7 mouse cellular contexts compared by ENCODE assay signal in genomic region chr11:98945605-98945977, GRCm38 (mm10). TPM values are rescaled to one million over a fixed set of nuclear protein-coding genes. Genes with fewer than 3 reads are reported as not detected.
A peak's percentile ranks its signal among the peaks of the same experiment; 100 is the strongest.
DNase-seq lines count a peak whose midpoint lies in the region; ATAC-seq and TF ChIP-seq lines count a peak whose summit lies in the region.

No protein-coding gene starts in this region.

- no peak for TF ChIP-seq CTCF in small intestine, adult 2 months (IDR thresholded peaks at IDR 0.05; ENCODE audit: extremely low read depth, insufficient read length, insufficient replicate concordance, low read depth, low read length)

- no peak for ATAC-seq in midbrain, embryonic 16.5 days
- ATAC-seq in embryonic facial prominence, embryonic 13.5 days (ENCODE audit: insufficient number of reproducible peaks, insufficient read depth, low FRiP score, low TSS enrichment, low read depth) = no peak
- no peak for ATAC-seq in kidney, embryonic 16.5 days (ENCODE audit: low FRiP score, low TSS enrichment)
- no peak for ATAC-seq in midbrain, embryonic 14.5 days (ENCODE audit: low FRiP score, low TSS enrichment)

- no peak overlapping the region for H3K4me2 ChIP-seq in midbrain, embryonic 16.5 days (ENCODE audit: low read length)
- peak overlapping the region; percentile 91 for H3K4me2 ChIP-seq in embryonic facial prominence, embryonic 13.5 days
- H3K4me2 ChIP-seq in kidney, embryonic 16.5 days (replicated peaks; ENCODE audit: low read depth, low read length) = no peak overlapping the region
- no peak overlapping the region for H3K4me2 ChIP-seq in midbrain, embryonic 14.5 days (ENCODE audit: low read length)

- H3K4me1 ChIP-seq in midbrain, embryonic 10.5 days = peaks cover 76% of the 10 kb centered on the region
- H3K4me1 ChIP-seq in midbrain, embryonic 16.5 days (ENCODE audit: control insufficient read depth, insufficient read depth, low read length) = peaks cover 29% of the 10 kb centered on the region
- peaks cover 96% of the 10 kb centered on the region for H3K4me1 ChIP-seq in embryonic facial prominence, embryonic 13.5 days
- peaks cover 77% of the 10 kb centered on the region for H3K4me1 ChIP-seq in kidney, embryonic 16.5 days (ENCODE audit: insufficient read depth, low read length)
- H3K4me1 ChIP-seq in small intestine, adult 2 months (ENCODE audit: control insufficient read depth, insufficient read depth, insufficient read length, low read length) = peaks cover 67% of the 10 kb centered on the region
- peaks cover 17% of the 10 kb centered on the region for H3K4me1 ChIP-seq in midbrain, embryonic 14.5 days (ENCODE audit: control insufficient read depth, insufficient read depth, low read length)

- H3K4me3 ChIP-seq in midbrain, embryonic 10.5 days = peak overlapping the region; percentile 19; the same call in 1 of the 2 replicates
- H3K4me3 ChIP-seq in midbrain, embryonic 16.5 days (ENCODE audit: low read depth, low read length) = no peak overlapping the region
- no peak overlapping the region for H3K4me3 ChIP-seq in embryonic facial prominence, embryonic 13.5 days
- H3K4me3 ChIP-seq in kidney, embryonic 16.5 days (ENCODE audit: low read length) = no peak overlapping the region
- no peak overlapping the region for H3K4me3 ChIP-seq in small intestine, adult 2 months (ENCODE audit: low read depth, low read length)
- H3K4me3 ChIP-seq in midbrain, embryonic 14.5 days (replicated peaks; ENCODE audit: low read depth, low read length) = no peak overlapping the region

- WGBS in midbrain, embryonic 10.5 days = 43% methylated on average over 3 of the region's 3 CpGs
- 59% methylated on average over 3 of the region's 3 CpGs for WGBS in midbrain, embryonic 16.5 days
- WGBS in embryonic facial prominence, embryonic 13.5 days = 44% methylated on average over 3 of the region's 3 CpGs
- 68% methylated on average over 3 of the region's 3 CpGs for WGBS in kidney, embryonic 16.5 days
- WGBS in small intestine, adult 2 months = 35% methylated on average over 3 of the region's 3 CpGs
- 58% methylated on average over 3 of the region's 3 CpGs for WGBS in midbrain, embryonic 14.5 days

- no peak for DNase-seq in midbrain, embryonic 10.5 days (ENCODE audit: low spot score)
- DNase-seq in urinary bladder, adult 18-20 months (ENCODE audit: low spot score in 2 of 2) = no peak
- no peak for DNase-seq in midbrain, embryonic 14.5 days

- no peak for TF ChIP-seq POLR2A in small intestine, adult 2 months (IDR thresholded peaks at IDR 0.05; ENCODE audit: low read depth, low read length)

- H3K36me3 ChIP-seq in midbrain, embryonic 10.5 days = peaks cover 5% of the 10 kb centered on the region; the same call in 1 of the 2 replicates
- peaks cover 5% of the 10 kb centered on the region; the same call in 1 of the 2 replicates for H3K36me3 ChIP-seq in midbrain, embryonic 16.5 days (ENCODE audit: control insufficient read depth, insufficient read depth, low read length)
- peaks cover 21% of the 10 kb centered on the region for H3K36me3 ChIP-seq in embryonic facial prominence, embryonic 13.5 days
- H3K36me3 ChIP-seq in kidney, embryonic 16.5 days (ENCODE audit: insufficient read depth, low read length) = peaks cover 6% of the 10 kb centered on the region; the same call in 1 of the 2 replicates
- peaks cover 5% of the 10 kb centered on the region for H3K36me3 ChIP-seq in small intestine, adult 2 months (ENCODE audit: control insufficient read depth, insufficient read depth, low read length)
- no peaks in the 10 kb centered on the region for H3K36me3 ChIP-seq in midbrain, embryonic 14.5 days (ENCODE audit: control insufficient read depth, insufficient read depth, low read length)

- no peak overlapping the region for H3K9ac ChIP-seq in midbrain, embryonic 16.5 days (ENCODE audit: low read depth, low read length)
- peak overlapping the region; percentile 27 for H3K9ac ChIP-seq in embryonic facial prominence, embryonic 13.5 days
- 0 out of 2 replicates have a peak overlapping the region, but pooled peaks have one; percentile 4 for H3K9ac ChIP-seq in kidney, embryonic 16.5 days (replicated peaks; ENCODE audit: low read length)
- H3K9ac ChIP-seq in midbrain, embryonic 14.5 days (replicated peaks; ENCODE audit: low read length) = no peak overlapping the region

- H3K9me3 ChIP-seq in midbrain, embryonic 10.5 days (replicated peaks) = no peaks in the 10 kb centered on the region
- H3K9me3 ChIP-seq in midbrain, embryonic 16.5 days (replicated peaks; ENCODE audit: control insufficient read depth, low read length, poor library complexity, severe bottlenecking) = no peaks in the 10 kb centered on the region
- no peaks in the 10 kb centered on the region for H3K9me3 ChIP-seq in embryonic facial prominence, embryonic 13.5 days
- H3K9me3 ChIP-seq in kidney, embryonic 16.5 days (ENCODE audit: low read length) = no peaks in the 10 kb centered on the region
- H3K9me3 ChIP-seq in midbrain, embryonic 14.5 days (ENCODE audit: control insufficient read depth, low read length) = no peaks in the 10 kb centered on the region

- peak overlapping the region; percentile 94 for H3K27ac ChIP-seq in midbrain, embryonic 10.5 days (replicated peaks)
- no peak overlapping the region for H3K27ac ChIP-seq in midbrain, embryonic 16.5 days (ENCODE audit: low read length)
- peak overlapping the region; percentile 100 for H3K27ac ChIP-seq in embryonic facial prominence, embryonic 13.5 days
- 0 out of 2 replicates have a peak overlapping the region, but pooled peaks have one; percentile 23 for H3K27ac ChIP-seq in kidney, embryonic 16.5 days (ENCODE audit: low read length)
- H3K27ac ChIP-seq in small intestine, adult 2 months (ENCODE audit: insufficient read depth, low read depth, low read length) = peak overlapping the region; percentile 52
- H3K27ac ChIP-seq in midbrain, embryonic 14.5 days (replicated peaks; ENCODE audit: low read depth, low read length) = no peak overlapping the region

- H3K27me3 ChIP-seq in midbrain, embryonic 10.5 days (ENCODE audit: low read depth, poor library complexity, severe bottlenecking) = no peaks in the 10 kb centered on the region
- H3K27me3 ChIP-seq in midbrain, embryonic 16.5 days (ENCODE audit: control insufficient read depth, insufficient read depth, low read depth, low read length) = no peaks in the 10 kb centered on the region
- H3K27me3 ChIP-seq in embryonic facial prominence, embryonic 13.5 days = no peaks in the 10 kb centered on the region
- H3K27me3 ChIP-seq in kidney, embryonic 16.5 days (ENCODE audit: insufficient read depth, low read length) = no peaks in the 10 kb centered on the region
- H3K27me3 ChIP-seq in small intestine, adult 2 months (ENCODE audit: control insufficient read depth, insufficient read depth, low read length) = no peaks in the 10 kb centered on the region
- no peaks in the 10 kb centered on the region for H3K27me3 ChIP-seq in midbrain, embryonic 14.5 days (ENCODE audit: control insufficient read depth, insufficient read depth, low read length)

RNA-seq across cellular contexts. Expression of gene Rara, which starts 18.0 kb away (rescaled TPM):
- polyA plus RNA-seq in midbrain, embryonic 10.5 days (2016; fragmentation: Nextera tagmentation; extraction: Ambion mirVana) = 15.5 and 16.1 TPM in 2 replicates
- 9.5 and 9.6 TPM in 2 replicates for polyA plus RNA-seq in midbrain, embryonic 16.5 days (2015; fragmentation: Nextera tagmentation; extraction: Ambion mirVana)
- polyA plus RNA-seq in embryonic facial prominence, embryonic 13.5 days (2015; fragmentation: Nextera tagmentation; extraction: Ambion mirVana) = 39.4 and 44.7 TPM in 2 replicates
- 31.4 and 32.5 TPM in 2 replicates for polyA plus RNA-seq in kidney, embryonic 16.5 days (2015; fragmentation: Nextera tagmentation; extraction: Ambion mirVana)
- 25.3 and 56.3 TPM in 2 replicates for polyA plus RNA-seq in small intestine, adult 2 months (2012; rRNA removed)
- 8.8 and 11.0 TPM in 2 replicates for polyA plus RNA-seq in midbrain, embryonic 14.5 days (2014; fragmentation: Nextera tagmentation; extraction: Ambion mirVana)

RNA-seq across cellular contexts. Expression of gene Gjd3, which starts 37.2 kb away (rescaled TPM):
- polyA plus RNA-seq in midbrain, embryonic 10.5 days (2016; fragmentation: Nextera tagmentation; extraction: Ambion mirVana) = 0.16 TPM in 1 of 2 replicates, not detected in the other
- 1.0 and 1.9 TPM in 2 replicates for polyA plus RNA-seq in midbrain, embryonic 16.5 days (2015; fragmentation: Nextera tagmentation; extraction: Ambion mirVana)
- polyA plus RNA-seq in embryonic facial prominence, embryonic 13.5 days (2015; fragmentation: Nextera tagmentation; extraction: Ambion mirVana) = 0.34 and 0.44 TPM in 2 replicates
- 0.59 TPM in 1 of 2 replicates, not detected in the other for polyA plus RNA-seq in kidney, embryonic 16.5 days (2015; fragmentation: Nextera tagmentation; extraction: Ambion mirVana)
- 3.6 and 5.8 TPM in 2 replicates for polyA plus RNA-seq in small intestine, adult 2 months (2012; rRNA removed)
- polyA plus RNA-seq in midbrain, embryonic 14.5 days (2014; fragmentation: Nextera tagmentation; extraction: Ambion mirVana) = 0.70 and 2.0 TPM in 2 replicates

RNA-seq across cellular contexts. Expression of gene Cdc6, which starts 38.0 kb away (rescaled TPM):
- polyA plus RNA-seq in midbrain, embryonic 10.5 days (2016; fragmentation: Nextera tagmentation; extraction: Ambion mirVana) = 53.3 and 67.8 TPM in 2 replicates
- polyA plus RNA-seq in midbrain, embryonic 16.5 days (2015; fragmentation: Nextera tagmentation; extraction: Ambion mirVana) = 2.4 TPM in 2 replicates
- polyA plus RNA-seq in embryonic facial prominence, embryonic 13.5 days (2015; fragmentation: Nextera tagmentation; extraction: Ambion mirVana) = 26.9 and 31.5 TPM in 2 replicates
- 36.2 and 38.6 TPM in 2 replicates for polyA plus RNA-seq in kidney, embryonic 16.5 days (2015; fragmentation: Nextera tagmentation; extraction: Ambion mirVana)
- 0.37 and 0.65 TPM in 2 replicates for polyA plus RNA-seq in small intestine, adult 2 months (2012; rRNA removed)
- polyA plus RNA-seq in midbrain, embryonic 14.5 days (2014; fragmentation: Nextera tagmentation; extraction: Ambion mirVana) = 2.5 and 5.6 TPM in 2 replicates

Comparison
In these comparisons a context has a peak if more than half of its experiments do, and no peak if none do; other contexts are left out.
1. H3K27ac ChIP-seq: peak in midbrain, embryonic 10.5 days (single experiment), embryonic facial prominence, embryonic 13.5 days (single experiment), kidney, embryonic 16.5 days (single experiment) and small intestine, adult 2 months (single experiment); none in midbrain, embryonic 16.5 days (single experiment) and midbrain, embryonic 14.5 days (single experiment).
2. H3K9ac ChIP-seq: peak in embryonic facial prominence, embryonic 13.5 days (single experiment) and kidney, embryonic 16.5 days (single experiment); none in midbrain, embryonic 16.5 days (single experiment) and midbrain, embryonic 14.5 days (single experiment).